Comparison of ENCODE assay signal across 9 mouse cellular contexts in genomic region chr17:4778161-4778560, GRCm38 (mm10).
A peak's percentile ranks its signal among the peaks of the same experiment; 100 is the strongest.
DNase-seq lines count a peak whose midpoint lies in the region; ATAC-seq and TF ChIP-seq lines count a peak whose summit lies in the region.
"Had no signal": no experiment of that assay in that cellular context is flagged by ENCODE, and none has a peak within 500 bp of the region (broad histone marks: within the 10 kb centered on the region; RNA-seq: fewer than 3 reads in every experiment).

No protein-coding gene starts in this region.

- no peaks in the 10 kb centered on the region for H3K4me1 ChIP-seq in G1E (ENCODE audit: insufficient read depth, low read depth, low read length)
- H3K4me1 ChIP-seq in forebrain, embryonic 15.5 days = no peaks in the 10 kb centered on the region

- H3K27me3 ChIP-seq in G1E (ENCODE audit: insufficient read depth, low read length) = peaks cover 13% of the 10 kb centered on the region; the same call in 1 of the 2 replicates
- H3K27me3 ChIP-seq in forebrain, embryonic 15.5 days = no peaks in the 10 kb centered on the region
- H3K27me3 ChIP-seq: limb, embryonic 15.5 days had no signal

- H3K36me3 ChIP-seq in G1E (replicated peaks) = no peaks in the 10 kb centered on the region
- H3K36me3 ChIP-seq in forebrain, embryonic 15.5 days = no peaks in the 10 kb centered on the region
- H3K36me3 ChIP-seq: limb, embryonic 15.5 days had no signal

- H3K4me2 ChIP-seq in forebrain, embryonic 15.5 days (replicated peaks) = no peak overlapping the region
- H3K4me2 ChIP-seq: limb, embryonic 15.5 days had no signal

- H3K27ac ChIP-seq in forebrain, embryonic 15.5 days (replicated peaks) = no peak overlapping the region
- H3K27ac ChIP-seq: limb, embryonic 15.5 days had no signal

- no peak overlapping the region for H3K4me3 ChIP-seq in G1E (ENCODE audit: low read depth, low read length)
- H3K4me3 ChIP-seq in forebrain, embryonic 15.5 days = no peak overlapping the region
- H3K4me3 ChIP-seq: limb, embryonic 15.5 days had no signal

- TF ChIP-seq CTCF in G1E (IDR thresholded peaks at IDR 0.05; ENCODE audit: low read depth, low read length) = peak; percentile 42

- WGBS in forebrain, embryonic 15.5 days = 0% methylated on average over 14 of the region's 14 CpGs

- no peak overlapping the region for H3K9ac ChIP-seq in forebrain, embryonic 15.5 days (replicated peaks)
- H3K9ac ChIP-seq: limb, embryonic 15.5 days had no signal

- no peaks in the 10 kb centered on the region for H3K9me3 ChIP-seq in G1E (replicated peaks)
- H3K9me3 ChIP-seq in forebrain, embryonic 15.5 days = no peaks in the 10 kb centered on the region
- H3K9me3 ChIP-seq: limb, embryonic 15.5 days had no signal

- ATAC-seq in G1E (ENCODE audit: extremely low read depth, insufficient number of reproducible peaks, low FRiP score, poor library complexity, severe bottlenecking) = no peak
- ATAC-seq in cerebellum, adult (ENCODE audit: insufficient number of reproducible peaks, low FRiP score, low TSS enrichment) = peak; percentile 83; the same call in 1 of the 2 replicates
- ATAC-seq in forebrain, embryonic 15.5 days (replicated peaks) = peak; percentile 78
- peak; percentile 82 to 89; a peak in 3 of 4 replicates for ATAC-seq in hematopoietic stem cell, adult 5-6 weeks (replicated peaks in 1 of 2; ENCODE audit: insufficient read depth in 1 of 2, low FRiP score in 2 of 2, low TSS enrichment in 1 of 2, low read depth in 1 of 2, poor library complexity in 2 of 2, severe bottlenecking in 2 of 2)

- peak; percentile 65 for DNase-seq in G1E (ENCODE audit: low spot score)
- DNase-seq in layer of hippocampus, adult 8-10 months (ENCODE audit: low spot score in 2 of 2) = peak; percentile 16 to 64
- peak; percentile 59 for DNase-seq in lung, postnatal 25 days (ENCODE audit: low spot score)
- peak; percentile 83 for DNase-seq in retina, embryonic 14.5 days (ENCODE audit: low spot score)
- peak; percentile 87 for DNase-seq in thymus, postnatal 4 days
